Mouse (Mus musculus) frontal cortex, adult (tissue): ENCODE data around the gene Rbm38.

Source experiments
- ATAC-seq: cut with Nextera tagmentation; 2 replicates; pipeline ENCODE4 v1.9.2; 2017; ENCODE audit warnings: mild to moderate bottlenecking, moderate library complexity, mixed read lengths; ENCODE audit not compliant: low TSS enrichment

The Rbm38 gene

DNA sequence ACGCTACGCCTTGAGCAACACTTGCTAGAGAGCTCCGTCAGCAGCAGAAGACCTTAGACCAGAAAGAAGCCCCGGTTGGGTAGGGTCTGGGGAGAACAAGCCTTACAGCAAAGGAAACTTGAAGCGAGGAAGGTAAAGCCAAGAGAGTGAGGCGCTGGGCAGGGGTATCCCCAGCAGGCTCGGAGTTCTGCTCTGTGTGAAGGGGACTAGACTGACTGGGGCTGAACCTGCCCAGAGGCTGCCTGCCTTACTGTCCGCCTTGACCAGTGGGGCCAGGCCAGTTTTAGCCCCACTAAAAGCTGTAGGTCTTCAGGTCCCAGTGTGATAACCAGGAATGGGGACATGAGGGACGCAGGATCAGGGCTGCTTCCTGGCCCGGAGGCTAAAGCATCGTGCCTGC, at the start of gene Rbm38:
Gene Rbm38 (plus strand): TSS at position 69 of the 400 bp plus-strand sequence.
- ATAC-seq, result no peak

GRCm38 (mm10) chr2:172971865-172972264, 48.4 kb upstream of the Rbm38 start:
- no peak for ATAC-seq

- no peak for ATAC-seq
These were observed 46.3 kb upstream of the Rbm38 start for GRCm38 (mm10) chr2:172973806-172974565.

DNA sequence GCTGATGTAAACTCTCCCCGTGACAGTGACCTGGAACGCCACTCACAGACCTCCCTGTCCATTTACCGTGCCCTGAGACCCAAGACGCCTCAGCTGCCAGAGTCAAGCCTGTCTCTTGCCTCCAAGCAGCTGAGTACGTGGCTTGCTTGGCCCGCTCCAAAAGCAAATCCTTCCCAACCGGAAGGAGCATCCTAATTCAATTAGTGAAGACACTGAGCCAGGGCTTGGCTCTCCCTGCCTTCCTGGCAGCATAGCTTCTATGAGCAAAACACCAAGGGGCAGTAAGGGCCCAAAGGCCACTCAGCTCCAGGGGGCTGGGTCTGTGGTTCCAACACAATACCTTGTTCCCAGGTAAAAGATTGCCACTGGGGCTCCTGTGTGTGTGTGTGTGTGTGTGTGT, 45.6 kb upstream of the Rbm38 start:
- ATAC-seq, result no peak

DNA sequence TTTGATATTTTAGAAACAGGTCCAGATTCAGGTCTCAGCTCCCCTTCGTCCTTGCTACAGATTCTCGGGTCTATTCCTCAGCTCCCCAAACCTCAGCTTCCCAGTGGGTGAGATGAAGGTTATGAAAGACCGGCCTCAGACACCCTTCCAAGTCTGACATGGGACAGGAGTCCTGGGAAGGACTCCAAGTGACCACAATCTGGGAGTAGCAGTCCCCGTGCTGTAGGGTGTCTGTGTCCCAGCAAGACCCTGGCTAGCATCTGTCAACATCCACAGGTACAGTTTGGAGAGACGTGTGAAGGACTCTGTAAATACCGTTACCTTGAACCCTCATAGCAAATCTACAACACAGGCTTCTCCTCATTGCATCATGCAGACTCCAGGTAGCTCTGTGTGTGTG, 45.1 kb upstream of the Rbm38 start:
- ATAC-seq, result no peak

- ATAC-seq, result no peak
These were observed 43.5 kb upstream of the Rbm38 start for GRCm38 (mm10) chr2:172976661-172977238.

- peak; percentile 65; the same call in 1 of the 2 replicates for ATAC-seq
These were observed 42.7 kb upstream of the Rbm38 start, which contains the start of gene Spo11 for GRCm38 (mm10) chr2:172977409-172978130. Gene Spo11, plus strand, starts transcription at chr2:172977700.

DNA sequence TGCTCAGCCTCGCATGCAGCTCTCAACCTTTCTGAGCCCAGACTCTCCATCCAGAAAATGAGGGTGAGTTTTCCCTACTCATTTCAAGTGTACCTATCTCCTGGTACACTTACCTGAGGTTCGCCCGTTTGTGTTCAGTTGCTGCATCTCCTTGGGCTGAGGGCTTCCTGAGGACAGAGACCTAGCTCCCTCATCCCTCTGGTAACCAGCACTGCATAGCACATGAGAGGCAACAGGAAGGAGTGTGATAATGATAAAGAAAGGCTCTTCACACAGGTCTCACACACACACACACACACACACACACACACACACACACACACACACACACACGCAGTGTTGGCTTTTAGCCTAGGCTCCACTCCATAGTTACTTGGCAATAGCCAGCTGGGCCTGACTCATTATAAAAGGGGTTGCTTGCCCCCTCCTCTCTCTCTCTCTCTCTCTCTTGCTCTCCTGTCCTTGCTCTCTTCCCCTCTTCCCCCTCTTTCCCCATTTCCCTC, 42.1 kb upstream of the Rbm38 start:
- ATAC-seq, result no peak

DNA sequence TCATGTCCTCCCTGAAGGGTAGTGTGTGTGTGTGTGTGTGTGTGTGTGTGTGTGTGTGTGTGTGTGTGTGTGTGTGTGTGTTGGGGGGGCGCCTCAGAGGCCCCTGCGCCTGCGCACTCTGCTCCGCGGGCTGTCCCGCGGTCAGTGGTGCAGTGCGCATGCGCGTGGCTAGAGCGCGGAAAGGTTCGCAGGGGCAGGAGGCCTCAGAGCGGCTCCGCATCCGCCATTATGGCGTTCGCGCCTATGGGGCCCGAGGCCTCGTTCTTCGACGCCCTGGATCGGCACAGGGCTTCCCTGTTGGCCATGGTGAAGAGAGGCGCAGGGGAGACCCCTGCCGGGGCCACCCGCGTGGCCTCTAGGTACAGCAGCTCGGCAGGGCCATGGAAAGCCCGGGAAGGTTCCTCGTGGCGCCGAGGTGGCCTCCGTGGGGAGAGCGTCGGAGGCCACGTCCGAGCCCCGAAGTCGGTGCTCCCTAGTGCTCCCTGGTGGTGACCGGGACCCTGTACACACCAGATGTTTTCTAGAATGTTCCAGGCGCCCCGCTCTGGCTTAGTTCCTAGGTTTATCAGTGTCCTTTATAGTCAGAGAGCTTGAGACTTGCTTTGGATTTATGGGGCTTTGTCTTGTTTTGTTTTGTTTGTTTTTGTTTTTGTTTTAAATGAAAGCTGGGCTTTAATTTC, 40.5 kb upstream of the Rbm38 start:
- no peak for ATAC-seq

GRCm38 (mm10) chr2:172982776-172983561, 37.3 kb upstream of the Rbm38 start:
- ATAC-seq, result peak; percentile 55; the same call in 1 of the 2 replicates

GRCm38 (mm10) chr2:172990161-172990560, 30.1 kb upstream of the Rbm38 start:
- ATAC-seq, result no peak

- ATAC-seq, result no peak
These were observed 24.1 kb upstream of the Rbm38 start for GRCm38 (mm10) chr2:172996207-172996606.

DNA sequence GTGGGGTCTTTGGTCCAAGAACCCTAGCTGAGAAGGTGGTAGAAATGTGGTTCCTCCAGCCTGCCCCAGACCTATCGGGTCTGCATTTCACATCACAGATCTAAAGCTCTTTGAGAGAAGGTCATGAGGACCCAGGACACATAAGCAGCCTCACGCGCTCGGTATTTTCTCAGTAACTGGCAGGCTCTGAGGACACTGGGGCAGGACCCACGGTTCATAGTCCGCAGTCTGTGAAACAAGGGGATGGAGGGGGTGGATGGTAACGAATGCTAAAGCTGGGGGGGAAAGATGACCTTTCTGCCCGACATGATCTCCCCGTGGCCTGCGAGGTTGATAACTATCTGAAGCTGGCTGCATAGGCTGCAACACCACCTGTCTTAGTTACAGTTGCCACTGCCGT, 22.6 kb upstream of the Rbm38 start:
- no peak for ATAC-seq

- no peak for ATAC-seq
These were observed 21.8 kb upstream of the Rbm38 start for GRCm38 (mm10) chr2:172998478-172998877.

DNA sequence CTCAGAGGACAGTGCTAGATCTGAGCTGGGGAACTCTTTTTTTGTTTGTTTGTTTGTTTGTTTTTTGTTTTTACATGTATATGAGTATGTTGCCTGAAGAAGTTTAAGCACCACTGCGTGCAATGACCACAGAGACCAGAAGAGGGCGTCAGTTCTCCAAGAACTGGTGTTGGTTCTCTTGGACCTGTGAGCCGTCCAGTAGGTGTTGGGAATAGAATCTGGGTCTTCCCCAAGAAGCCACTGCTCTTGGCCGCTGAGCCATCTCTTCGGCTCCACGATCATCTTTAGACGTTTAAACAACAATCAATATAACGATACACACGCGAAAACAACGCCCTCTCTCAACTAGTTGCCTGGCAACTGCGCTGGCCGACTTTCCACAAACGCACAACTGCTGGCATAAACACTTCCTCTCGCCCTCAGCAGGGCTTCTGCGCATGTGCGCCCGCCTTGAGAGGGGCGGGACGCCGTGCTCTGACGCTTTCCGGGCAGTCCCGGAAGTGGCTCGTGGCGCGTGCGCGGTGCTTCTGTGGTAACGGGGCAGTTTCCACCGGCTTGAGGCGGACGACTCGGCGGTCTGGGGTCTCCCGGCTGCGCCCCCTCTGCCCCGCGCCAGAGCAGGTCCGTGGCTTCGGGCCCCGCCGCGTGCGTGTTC, 20.5 kb upstream of the Rbm38 start, which contains the start of gene Rae1:
Gene Rae1 (plus strand): TSS at position 488 of the 655 bp plus-strand sequence.
- ATAC-seq, result peak; percentile 95

DNA sequence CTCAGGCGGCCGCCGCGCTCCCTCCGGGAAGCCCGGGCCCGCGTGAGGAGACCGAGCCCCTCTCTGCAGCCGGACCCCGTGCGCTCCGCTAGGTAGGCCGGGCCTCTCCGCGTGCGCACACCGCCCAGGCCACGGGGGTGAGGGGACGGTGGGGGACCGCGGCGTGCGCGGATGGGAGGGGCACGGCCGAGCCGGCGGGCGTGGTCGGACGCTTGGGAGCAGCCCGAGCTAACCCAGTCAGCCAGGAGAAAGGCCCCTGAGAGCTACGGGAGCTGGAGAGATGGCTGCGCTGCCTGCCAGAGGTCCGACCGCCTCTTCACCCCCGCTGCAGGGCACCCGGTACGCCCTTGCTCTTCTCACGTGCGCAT, 20.0 kb upstream of the Rbm38 start:
- ATAC-seq, result peak; percentile 75

GRCm38 (mm10) chr2:173000921-173001320, 19.4 kb upstream of the Rbm38 start:
- ATAC-seq, result peak; percentile 31; the same call in 1 of the 2 replicates

DNA sequence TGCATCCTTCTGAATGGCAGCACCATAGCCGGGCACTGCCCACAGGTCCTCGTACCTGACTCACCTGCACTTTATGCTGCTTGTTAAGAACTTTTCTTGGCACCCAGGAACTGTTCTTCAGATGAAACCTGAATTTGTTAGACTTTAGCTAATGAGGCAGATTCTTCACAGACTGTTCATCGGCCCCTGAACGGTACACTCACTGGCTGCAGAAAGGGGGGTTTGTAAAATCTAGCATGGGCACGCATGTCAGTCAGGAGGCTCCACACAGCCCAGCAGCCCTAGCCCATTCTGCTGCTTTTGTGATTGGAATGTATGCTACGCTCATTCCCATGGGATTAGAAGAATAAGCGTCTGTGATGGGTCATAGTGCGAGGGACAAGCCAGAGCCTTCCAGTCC, 16.6 kb upstream of the Rbm38 start:
- no peak for ATAC-seq

GRCm38 (mm10) chr2:173010220-173010717, 10.0 kb upstream of the Rbm38 start:
- no peak for ATAC-seq

DNA sequence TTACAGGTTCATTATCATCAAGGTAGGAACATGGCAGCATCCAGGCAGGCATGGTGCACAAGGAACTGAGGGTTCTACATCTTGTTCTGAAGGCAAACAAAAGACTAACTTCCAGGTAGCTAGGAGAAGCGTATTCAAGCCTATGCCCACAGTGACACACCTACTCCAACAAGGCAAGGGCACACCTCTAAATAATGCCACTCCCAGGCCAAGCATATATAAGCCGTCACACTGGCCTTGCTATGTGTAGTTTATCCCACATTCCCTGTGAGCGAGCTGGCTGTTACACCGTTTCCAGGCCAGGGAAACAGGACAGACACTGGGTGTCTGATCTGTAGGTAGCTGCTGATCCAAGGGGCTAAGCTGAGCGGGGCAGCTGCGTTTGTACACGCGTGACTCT, 8.9 kb upstream of the Rbm38 start:
- ATAC-seq, result no peak
